Mouse (Mus musculus): Measurements from ENCODE around the gene Pfkp. TPM values are rescaled to one million over a fixed set of nuclear protein-coding genes. Genes with fewer than 3 reads are reported as not detected.

Gene Pfkp
- polyA plus RNA-seq, 1 experiment: 74.6 TPM

DNA sequence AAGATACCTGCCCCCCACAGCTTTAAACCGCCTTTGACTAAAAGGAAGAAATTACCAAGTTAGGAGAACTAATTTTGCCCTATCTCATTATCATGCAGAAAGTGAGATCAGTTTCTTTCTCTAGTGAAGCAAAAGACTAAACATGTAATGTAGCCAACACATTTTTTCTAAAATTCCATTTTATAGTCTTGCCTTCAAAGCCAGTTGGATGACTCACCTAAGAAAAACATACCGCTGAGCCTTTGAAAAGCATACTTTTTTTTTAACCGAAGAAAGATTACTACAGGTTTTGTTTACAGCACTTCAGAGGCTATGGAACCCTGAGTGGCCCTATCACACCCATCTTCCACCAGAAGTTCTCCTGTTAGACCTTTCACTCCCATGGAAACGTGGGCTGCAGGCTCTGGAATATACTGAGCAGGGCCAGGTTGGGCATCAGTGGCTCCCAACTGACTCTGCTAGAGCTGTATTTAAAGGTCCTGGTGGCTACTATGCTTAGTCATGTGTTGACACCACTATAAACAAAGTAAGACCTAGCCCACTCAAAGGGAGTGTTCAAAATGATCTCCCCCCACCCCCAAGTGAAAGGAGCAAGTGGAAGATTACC, 22.0 kb downstream of the Pfkp start:
- Histone ChIP-seq H3K27me3 (replicated peaks; ENCODE audit: control insufficient read depth, insufficient read depth, low read length) (no peaks in the 10 kb centered on the region), H3K4me3 (ENCODE audit: insufficient read depth, low read depth, low read length) (no peak overlapping the region), H3K27ac (ENCODE audit: insufficient read depth, low read depth, low read length) (no peak overlapping the region), H3K4me1 (ENCODE audit: control insufficient read depth, insufficient read depth, low read length) (peaks cover 10% of the 10 kb centered on the region), H3K36me3 (ENCODE audit: control insufficient read depth, insufficient read depth, low read length) (no peaks in the 10 kb centered on the region)
- TF ChIP-seq CTCF (conservative IDR thresholded peaks at IDR 0.05; ENCODE audit: insufficient read depth, insufficient read length, low read depth, low read length) (no peak), POLR2A (IDR thresholded peaks at IDR 0.05; ENCODE audit: low read depth, low read length) (no peak)
- DNase-seq: no peak
- 65% methylated on average over 4 of the region's 4 CpGs for WGBS

- 71% methylated on average over 3 of the region's 3 CpGs for WGBS
- no peaks in the 10 kb centered on the region for H3K36me3 ChIP-seq (ENCODE audit: control insufficient read depth, insufficient read depth, low read length)
- H3K27ac ChIP-seq (ENCODE audit: insufficient read depth, low read depth, low read length): no peak overlapping the region
- H3K4me3 ChIP-seq (ENCODE audit: insufficient read depth, low read depth, low read length): no peak overlapping the region
- peaks cover 8% of the 10 kb centered on the region for H3K4me1 ChIP-seq (ENCODE audit: control insufficient read depth, insufficient read depth, low read length)
- no peaks in the 10 kb centered on the region for H3K27me3 ChIP-seq (replicated peaks; ENCODE audit: control insufficient read depth, insufficient read depth, low read length)
- TF ChIP-seq POLR2A (IDR thresholded peaks at IDR 0.05; ENCODE audit: low read depth, low read length) (no peak), CTCF (conservative IDR thresholded peaks at IDR 0.05; ENCODE audit: insufficient read depth, insufficient read length, low read depth, low read length) (no peak)
- DNase-seq: no peak
These were observed 22.6 kb downstream of the Pfkp start for GRCm38 (mm10) chr13:6625942-6626341.

DNA sequence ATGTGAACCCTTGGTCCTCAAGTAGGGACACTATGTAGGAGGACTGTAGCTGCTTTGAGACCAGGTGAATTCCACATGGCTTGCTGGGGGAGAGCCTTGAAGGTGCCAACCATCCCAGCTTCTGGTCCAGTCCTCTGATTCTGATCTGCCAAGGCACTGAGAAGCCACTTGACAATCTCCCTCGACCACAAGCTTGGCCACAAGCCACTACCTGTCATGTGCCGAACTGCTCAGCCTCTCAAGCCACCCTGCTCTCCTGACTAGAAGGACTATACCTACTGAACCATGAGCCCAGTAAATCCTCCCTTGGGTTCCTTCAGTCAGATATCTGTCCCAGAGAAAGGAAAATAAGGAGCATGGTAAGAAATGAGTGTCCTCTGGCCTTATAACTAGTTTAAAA, 24.0 kb downstream of the Pfkp start:
- Histone ChIP-seq H3K27ac (ENCODE audit: insufficient read depth, low read depth, low read length) (no peak overlapping the region), H3K4me1 (ENCODE audit: control insufficient read depth, insufficient read depth, low read length) (peaks cover 8% of the 10 kb centered on the region), H3K36me3 (ENCODE audit: control insufficient read depth, insufficient read depth, low read length) (no peaks in the 10 kb centered on the region), H3K27me3 (replicated peaks; ENCODE audit: control insufficient read depth, insufficient read depth, low read length) (no peaks in the 10 kb centered on the region), H3K4me3 (ENCODE audit: insufficient read depth, low read depth, low read length) (no peak overlapping the region)
- WGBS: 37% methylated on average over 2 of the region's 2 CpGs
- DNase-seq: no peak
- TF ChIP-seq CTCF (conservative IDR thresholded peaks at IDR 0.05; ENCODE audit: insufficient read depth, insufficient read length, low read depth, low read length) (no peak), POLR2A (IDR thresholded peaks at IDR 0.05; ENCODE audit: low read depth, low read length) (no peak)

DNA sequence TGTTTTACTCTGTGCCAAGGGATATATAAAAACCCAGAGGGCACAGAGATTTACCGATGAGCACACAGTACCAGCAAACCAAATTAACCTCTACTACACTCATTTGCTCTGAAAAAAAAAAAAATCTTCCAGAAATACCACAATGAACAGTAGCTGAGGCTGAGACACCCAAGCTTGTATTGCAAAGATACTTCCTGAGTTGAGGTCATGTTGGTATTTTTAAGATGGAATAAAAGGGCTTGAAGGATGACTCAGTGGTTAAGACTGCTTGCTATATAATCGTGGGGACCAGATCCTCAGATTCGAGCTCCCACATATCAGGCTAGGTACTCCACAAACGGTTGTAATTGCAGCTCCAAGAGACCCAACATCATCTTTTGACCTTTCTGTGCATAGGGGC, 24.5 kb downstream of the Pfkp start:
- 75% methylated on average over 4 of the region's 4 CpGs for WGBS
- H3K27me3 ChIP-seq (replicated peaks; ENCODE audit: control insufficient read depth, insufficient read depth, low read length): no peaks in the 10 kb centered on the region
- DNase-seq: no peak
- H3K36me3 ChIP-seq (ENCODE audit: control insufficient read depth, insufficient read depth, low read length): no peaks in the 10 kb centered on the region
- TF ChIP-seq CTCF (conservative IDR thresholded peaks at IDR 0.05; ENCODE audit: insufficient read depth, insufficient read length, low read depth, low read length) (no peak), POLR2A (IDR thresholded peaks at IDR 0.05; ENCODE audit: low read depth, low read length) (no peak)
- no peak overlapping the region for H3K27ac ChIP-seq (ENCODE audit: insufficient read depth, low read depth, low read length)
- H3K4me3 ChIP-seq (ENCODE audit: insufficient read depth, low read depth, low read length): no peak overlapping the region
- H3K4me1 ChIP-seq (ENCODE audit: control insufficient read depth, insufficient read depth, low read length): peaks cover 5% of the 10 kb centered on the region

DNA sequence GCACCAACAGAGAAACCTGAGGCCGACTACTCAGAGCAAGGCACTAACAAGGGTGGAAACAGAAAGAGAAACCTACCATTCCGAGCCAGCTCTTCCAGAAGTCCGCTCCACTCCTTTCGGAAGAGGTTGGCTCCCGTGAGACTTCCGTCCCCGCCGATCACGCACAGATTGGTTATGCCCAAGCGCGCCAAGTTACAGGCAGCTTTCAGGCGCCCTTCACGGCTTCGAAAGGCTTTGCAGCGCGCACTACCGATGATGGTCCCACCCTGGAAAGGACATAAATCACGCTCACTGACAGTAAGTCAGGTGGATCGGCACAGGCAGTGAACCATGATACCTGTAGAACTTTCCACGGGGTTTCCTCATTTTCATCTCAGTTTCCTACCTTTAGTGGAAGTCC, 26.7 kb downstream of the Pfkp start:
- no peak for TF ChIP-seq CTCF (conservative IDR thresholded peaks at IDR 0.05; ENCODE audit: insufficient read depth, insufficient read length, low read depth, low read length)
- TF ChIP-seq POLR2A (IDR thresholded peaks at IDR 0.05; ENCODE audit: low read depth, low read length): no peak
- H3K4me3 ChIP-seq (ENCODE audit: insufficient read depth, low read depth, low read length): no peak overlapping the region
- no peak overlapping the region for H3K27ac ChIP-seq (ENCODE audit: insufficient read depth, low read depth, low read length)
- no peak for DNase-seq
- WGBS: 92% methylated on average over 20 of the region's 20 CpGs
- H3K36me3 ChIP-seq (ENCODE audit: control insufficient read depth, insufficient read depth, low read length): no peaks in the 10 kb centered on the region
- no peaks in the 10 kb centered on the region for H3K4me1 ChIP-seq (ENCODE audit: control insufficient read depth, insufficient read depth, low read length)
- H3K27me3 ChIP-seq (replicated peaks; ENCODE audit: control insufficient read depth, insufficient read depth, low read length): no peaks in the 10 kb centered on the region

GRCm38 (mm10) chr13:6620250-6620649, 28.3 kb downstream of the Pfkp start:
- WGBS: 89% methylated on average over 3 of the region's 3 CpGs
- Histone ChIP-seq H3K27me3 (replicated peaks; ENCODE audit: control insufficient read depth, insufficient read depth, low read length) (no peaks in the 10 kb centered on the region), H3K4me1 (ENCODE audit: control insufficient read depth, insufficient read depth, low read length) (no peaks in the 10 kb centered on the region), H3K36me3 (ENCODE audit: control insufficient read depth, insufficient read depth, low read length) (no peaks in the 10 kb centered on the region), H3K4me3 (ENCODE audit: insufficient read depth, low read depth, low read length) (no peak overlapping the region), H3K27ac (ENCODE audit: insufficient read depth, low read depth, low read length) (no peak overlapping the region)
- DNase-seq: no peak
- no peak for TF ChIP-seq POLR2A (IDR thresholded peaks at IDR 0.05; ENCODE audit: low read depth, low read length)
- TF ChIP-seq CTCF (conservative IDR thresholded peaks at IDR 0.05; ENCODE audit: insufficient read depth, insufficient read length, low read depth, low read length): no peak

GRCm38 (mm10) chr13:6618711-6619110, 29.9 kb downstream of the Pfkp start:
- TF ChIP-seq POLR2A (IDR thresholded peaks at IDR 0.05; ENCODE audit: low read depth, low read length) (no peak), CTCF (conservative IDR thresholded peaks at IDR 0.05; ENCODE audit: insufficient read depth, insufficient read length, low read depth, low read length) (no peak)
- no peak for DNase-seq
- Histone ChIP-seq H3K4me1 (ENCODE audit: control insufficient read depth, insufficient read depth, low read length) (no peaks in the 10 kb centered on the region), H3K36me3 (ENCODE audit: control insufficient read depth, insufficient read depth, low read length) (peaks cover 1% of the 10 kb centered on the region; the same call in 1 of the 2 replicates), H3K27ac (ENCODE audit: insufficient read depth, low read depth, low read length) (no peak overlapping the region), H3K4me3 (ENCODE audit: insufficient read depth, low read depth, low read length) (no peak overlapping the region), H3K27me3 (replicated peaks; ENCODE audit: control insufficient read depth, insufficient read depth, low read length) (no peaks in the 10 kb centered on the region)
- WGBS: 86% methylated on average over 3 of the region's 3 CpGs

Data from kidney, adult 2 months (tissue).